Mouse (Mus musculus): Measurements from ENCODE around the gene Tcf25.

DNA sequence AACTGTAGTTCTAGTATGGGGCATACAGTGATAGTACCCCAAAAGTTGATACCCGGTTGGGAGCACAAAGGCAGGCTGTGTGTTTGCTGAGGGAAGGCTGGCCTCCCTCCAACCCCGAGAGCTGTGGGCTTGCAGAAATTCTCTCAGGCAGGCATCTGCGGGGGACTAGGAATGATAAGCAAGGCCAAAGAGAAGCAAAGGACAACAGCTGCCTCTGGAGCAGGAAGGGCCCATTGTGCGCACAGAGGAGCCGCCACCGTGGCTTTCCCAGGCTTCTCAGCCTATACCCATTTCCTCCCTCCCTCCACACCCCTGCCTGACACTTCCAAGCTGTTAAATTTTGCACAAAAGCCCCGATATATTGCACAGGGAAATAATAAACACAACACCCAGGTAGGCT is 39.7 kb upstream of the Tcf25 start:
- TF ChIP-seq CTCF (IDR thresholded peaks at IDR 0.05; ENCODE audit: insufficient read depth, low read depth, low read length): no peak
- no peak for TF ChIP-seq POLR2A (IDR thresholded peaks at IDR 0.05; ENCODE audit: insufficient read depth, low read depth, low read length)

Data from olfactory bulb, adult 2 months (tissue).